Mouse (Mus musculus) heart, adult 9 months (tissue): ENCODE data around the gene Gm12355.

Experiments
- DNase-seq, 2 experiments: peaks; one replicate each; pipeline ENCODE4 v3.0.0; 2022; ENCODE audit warnings: low spot score in 2 of 2

Gene Gm12355

GRCm38 (mm10) chr11:98602090-98602690 lies 23.3 kb downstream of the Gm12355 start:
- no peak for DNase-seq

- DNase-seq = no peak
Measured at GRCm38 (mm10) chr11:98599291-98599690, 26.2 kb downstream of the Gm12355 start.

GRCm38 (mm10) chr11:98598851-98599290 lies 26.6 kb downstream of the Gm12355 start:
- no peak for DNase-seq

- DNase-seq = no peak
Measured at GRCm38 (mm10) chr11:98597991-98598390, 27.5 kb downstream of the Gm12355 start, which contains the start of gene Lrrc3c. Gene Lrrc3c (plus strand): TSS chr11:98598291.

- DNase-seq = peak in 1 of 2 experiments; percentile 34
Measured at GRCm38 (mm10) chr11:98597363-98597762, 28.1 kb downstream of the Gm12355 start.

- DNase-seq = no peak
Measured at GRCm38 (mm10) chr11:98595955-98596354, 29.5 kb downstream of the Gm12355 start.

GRCm38 (mm10) chr11:98595473-98595872 lies 30.0 kb downstream of the Gm12355 start:
- DNase-seq = no peak

GRCm38 (mm10) chr11:98595021-98595420 lies 30.4 kb downstream of the Gm12355 start:
- DNase-seq = no peak

GRCm38 (mm10) chr11:98590548-98591445 lies 34.7 kb downstream of the Gm12355 start:
- DNase-seq = no peak

GRCm38 (mm10) chr11:98589306-98589705 lies 36.2 kb downstream of the Gm12355 start:
- no peak for DNase-seq

- peak in 1 of 2 experiments; percentile 41 for DNase-seq
Measured at GRCm38 (mm10) chr11:98588833-98589281, 36.6 kb downstream of the Gm12355 start.

GRCm38 (mm10) chr11:98587684-98588546 lies 37.5 kb downstream of the Gm12355 start:
- peak; percentile 83 to 85 for DNase-seq

- peak; percentile 97 to 98 for DNase-seq
Measured at GRCm38 (mm10) chr11:98586892-98587563, 38.4 kb downstream of the Gm12355 start, which contains the start of gene Ormdl3. Gene Ormdl3 (minus strand): TSS chr11:98587368.

GRCm38 (mm10) chr11:98586087-98586891 lies 39.2 kb downstream of the Gm12355 start:
- peak; percentile 37 to 63 for DNase-seq

GRCm38 (mm10) chr11:98584629-98585177 lies 40.8 kb downstream of the Gm12355 start:
- DNase-seq = no peak

GRCm38 (mm10) chr11:98584146-98584545 lies 41.3 kb downstream of the Gm12355 start:
- no peak for DNase-seq

- no peak for DNase-seq
Measured at GRCm38 (mm10) chr11:98583571-98583970, 41.9 kb downstream of the Gm12355 start.

- no peak for DNase-seq
Measured at GRCm38 (mm10) chr11:98583265-98583552, 42.3 kb downstream of the Gm12355 start.

GRCm38 (mm10) chr11:98582551-98583264 lies 42.8 kb downstream of the Gm12355 start:
- no peak for DNase-seq

GRCm38 (mm10) chr11:98582030-98582388 lies 43.5 kb downstream of the Gm12355 start:
- DNase-seq = no peak
